Mouse (Mus musculus) common myeloid progenitor, adult 5-6 weeks (primary cell): ENCODE data around the gene Olfr1305. TPM values are rescaled to one million over a fixed set of nuclear protein-coding genes. Genes with fewer than 3 reads are reported as not detected.

Experiments
- ATAC-seq: replicated peaks from 2 replicates; pipeline ENCODE4 v1.8.0; 2016; ENCODE audit warnings: low read depth, mild to moderate bottlenecking, moderate TSS enrichment, inconsistent platforms; ENCODE audit not compliant: poor library complexity, severe bottlenecking
- total RNA-seq: library from RNA; stranded (forward); fragments of 200-1000, 187-1606 nt; gene quantifications from 2 replicates; pipeline ENCODE4 v1.2.3, GENCODE M21; 2017

Gene Olfr1305
- total RNA-seq = not detected in 2 replicates

GRCm38 (mm10) chr2:111877049-111877448 lies at the start of gene Olfr1305:
Gene Olfr1305, minus strand, starts transcription at chr2:111877149.
- no peak for ATAC-seq

- no peak for ATAC-seq
These were observed 39.2 kb upstream of the Olfr1305 start, which contains the start of gene Olfr1306 for GRCm38 (mm10) chr2:111916171-111916570. Gene Olfr1306, minus strand, starts transcription at chr2:111916271.

- no peak for ATAC-seq
These were observed 56.7 kb downstream of the Olfr1305 start, which contains the start of gene Olfr1303 for GRCm38 (mm10) chr2:111820240-111820639. Gene Olfr1303, minus strand, starts transcription at chr2:111820340.

Other genes starting within 250 kb of the Olfr1305 start
- gene Olfr1298, start 227.9 kb downstream of the Olfr1305 start, total RNA-seq = not detected in 2 replicates
- gene Olfr1299, start 215.7 kb downstream of the Olfr1305 start, total RNA-seq = not detected in 2 replicates
- gene Olfr1301, start 126.1 kb downstream of the Olfr1305 start, total RNA-seq = not detected in 2 replicates
- gene Olfr1302, start 99.7 kb downstream of the Olfr1305 start, total RNA-seq = not detected in 2 replicates
- gene Olfr1303, start 56.8 kb downstream of the Olfr1305 start, total RNA-seq = not detected in 2 replicates
- not detected in 2 replicates for gene Olfr1306, start 39.1 kb upstream of the Olfr1305 start, total RNA-seq
- gene Olfr1307, start 72.3 kb upstream of the Olfr1305 start, total RNA-seq = 0.05 TPM in 1 of 2 replicates, not detected in the other
- gene Olfr1308, start 87.8 kb upstream of the Olfr1305 start, total RNA-seq = not detected in 2 replicates
- gene Olfr1309, start 113.1 kb upstream of the Olfr1305 start, total RNA-seq = not detected in 2 replicates
- gene Olfr1310, start 135.6 kb upstream of the Olfr1305 start, total RNA-seq = not detected in 2 replicates
- not detected in 2 replicates for gene Olfr1311, start 147.3 kb upstream of the Olfr1305 start, total RNA-seq
- gene Olfr1312, start 173.1 kb upstream of the Olfr1305 start, total RNA-seq = not detected in 2 replicates
- not detected in 2 replicates for gene Olfr1313, start 200.7 kb upstream of the Olfr1305 start, total RNA-seq
- gene Olfr1314, start 219.6 kb upstream of the Olfr1305 start, total RNA-seq = not detected in 2 replicates
- gene Olfr1315-ps1, start 238.3 kb upstream of the Olfr1305 start, total RNA-seq = not detected in 2 replicates